Mouse (Mus musculus) forebrain, embryonic 14.5 days (tissue): Measurements from ENCODE around the gene Hdac7. TPM values are rescaled to one million over a fixed set of nuclear protein-coding genes. Genes with fewer than 3 reads are reported as not detected.

ENCODE experiments used
- ATAC-seq: fragments of 200-750 bp; cut with Nextera tagmentation; 2 replicates; pipeline ENCODE4 v1.8.0; 2017; ENCODE audit warnings: mild to moderate bottlenecking, moderate library complexity
- DNase-seq: peaks from one replicate; pipeline ENCODE4 v3.0.0-alpha.2; 2015; ENCODE audit warnings: low spot score
- H3K27ac ChIP-seq: fragments of 300-500 bp; sonication (generic); 2 replicates; pipeline ENCODE4 v1.5.1; 2014; ENCODE audit warnings: low read depth, mild to moderate bottlenecking, control low read depth, low read length, moderate library complexity
- H3K27me3 ChIP-seq: fragments of 300-500 bp; sonication (generic); replicated peaks from 2 replicates; pipeline ENCODE4 v1.6.1; 2014; ENCODE audit warnings: low read length, control low read depth, mixed read lengths; ENCODE audit not compliant: control insufficient read depth, insufficient read depth
- H3K36me3 ChIP-seq: fragments of 300-500 bp; sonication (generic); 2 replicates; pipeline ENCODE4 v1.6.1; 2014; ENCODE audit warnings: low read length, control low read depth; ENCODE audit not compliant: control insufficient read depth, insufficient read depth
- H3K4me1 ChIP-seq: fragments of 300-500 bp; sonication (generic); 2 replicates; pipeline ENCODE4 v1.6.1; 2014; ENCODE audit warnings: antibody characterized with exemption, low read length, control low read depth; ENCODE audit not compliant: control insufficient read depth, insufficient read depth
- H3K4me2 ChIP-seq: fragments of 300-500 bp; sonication (generic); 2 replicates; pipeline ENCODE4 v1.6.1; 2014; ENCODE audit warnings: mild to moderate bottlenecking, control low read depth, low read length
- H3K4me3 ChIP-seq: fragments of 300-500 bp; sonication (generic); 2 replicates; pipeline ENCODE4 v1.5.1; 2014; ENCODE audit warnings: low read depth, low read length, control low read depth
- H3K9ac ChIP-seq: fragments of 300-500 bp; sonication (generic); 2 replicates; pipeline ENCODE4 v1.6.1; 2014; ENCODE audit warnings: mild to moderate bottlenecking, low read length, control low read depth, moderate library complexity
- H3K9me3 ChIP-seq: fragments of 300-500 bp; sonication (generic); replicated peaks from 2 replicates; pipeline ENCODE4 v1.6.1; 2016; ENCODE audit warnings: low read length, control low read depth, mixed read lengths; ENCODE audit not compliant: control insufficient read depth
- WGBS: fragments of 180-500 bp; shearing (Covaris S2); extraction: QIAGEN DNeasy Blood & Tissue Kit; methylation state at CpG from one replicate; pipeline ENCODE4 v1.1.7; 2014; 5-methylcytosine and 5-hydroxymethylcytosine counted together
- polyA plus RNA-seq: library from polyadenylated mRNA; unstranded; fragments of >200 nt; fragmentation: Nextera tagmentation; extraction: Ambion mirVana; gene quantifications from 2 replicates; pipeline ENCODE4 v1.2.1, GENCODE M21; 2014

The Hdac7 gene
- polyA plus RNA-seq, 1 experiment from 2014 or later: 19.5 TPM

- H3K4me2 ChIP-seq: no peak overlapping the region
- H3K4me1 ChIP-seq: peaks cover 8% of the 10 kb centered on the region
- 94% methylated on average over 2 of the region's 2 CpGs for WGBS
- H3K9me3 ChIP-seq: no peaks in the 10 kb centered on the region
- no peak overlapping the region for H3K4me3 ChIP-seq
- no peak for ATAC-seq
- no peaks in the 10 kb centered on the region for H3K36me3 ChIP-seq
- no peak for DNase-seq
- H3K27ac ChIP-seq: no peak overlapping the region
- H3K27me3 ChIP-seq: no peaks in the 10 kb centered on the region; the same call in 1 of the 2 replicates
- H3K9ac ChIP-seq: no peak overlapping the region
Measured at GRCm38 (mm10) chr15:97839012-97839411, 5.3 kb downstream of the Hdac7 start.

GRCm38 (mm10) chr15:97838395-97838794 lies 5.9 kb downstream of the Hdac7 start:
- Histone ChIP-seq H3K9me3 (no peaks in the 10 kb centered on the region), H3K27ac (no peak overlapping the region), H3K4me1 (peaks cover 8% of the 10 kb centered on the region), H3K27me3 (no peaks in the 10 kb centered on the region; the same call in 1 of the 2 replicates), H3K36me3 (no peaks in the 10 kb centered on the region), H3K4me2 (no peak overlapping the region), H3K9ac (no peak overlapping the region), H3K4me3 (no peak overlapping the region)
- 69% methylated on average over 4 of the region's 4 CpGs for WGBS
- DNase-seq (no peak), ATAC-seq (no peak)

GRCm38 (mm10) chr15:97837491-97838061 lies 6.7 kb downstream of the Hdac7 start:
- Histone ChIP-seq H3K27ac (no peak overlapping the region), H3K4me1 (peaks cover 8% of the 10 kb centered on the region), H3K4me2 (no peak overlapping the region), H3K9ac (no peak overlapping the region), H3K36me3 (no peaks in the 10 kb centered on the region), H3K27me3 (no peaks in the 10 kb centered on the region; the same call in 1 of the 2 replicates), H3K4me3 (no peak overlapping the region), H3K9me3 (no peaks in the 10 kb centered on the region)
- DNase-seq: peak; percentile 40
- 15% methylated on average over 8 of the region's 8 CpGs for WGBS
- ATAC-seq: no peak; the same call in 1 of the 2 replicates

GRCm38 (mm10) chr15:97836894-97837247 lies 7.4 kb downstream of the Hdac7 start:
- Histone ChIP-seq H3K4me1 (peaks cover 11% of the 10 kb centered on the region), H3K27ac (no peak overlapping the region), H3K9me3 (no peaks in the 10 kb centered on the region), H3K4me3 (no peak overlapping the region), H3K4me2 (no peak overlapping the region), H3K9ac (no peak overlapping the region), H3K27me3 (no peaks in the 10 kb centered on the region), H3K36me3 (no peaks in the 10 kb centered on the region)
- DNase-seq (no peak), ATAC-seq (no peak)
- 66% methylated on average over 8 of the region's 8 CpGs for WGBS

- Histone ChIP-seq H3K36me3 (no peaks in the 10 kb centered on the region), H3K9ac (no peak overlapping the region), H3K27me3 (no peaks in the 10 kb centered on the region), H3K4me1 (peaks cover 11% of the 10 kb centered on the region), H3K4me2 (no peak overlapping the region), H3K27ac (no peak overlapping the region), H3K9me3 (no peaks in the 10 kb centered on the region), H3K4me3 (no peak overlapping the region)
- ATAC-seq (no peak), DNase-seq (no peak)
- 47% methylated on average over 17 of the region's 17 CpGs for WGBS
Measured at GRCm38 (mm10) chr15:97836153-97836893, 8.0 kb downstream of the Hdac7 start.

- H3K4me1 ChIP-seq: peaks cover 29% of the 10 kb centered on the region
- H3K27me3 ChIP-seq: no peaks in the 10 kb centered on the region
- no peak for DNase-seq
- H3K4me2 ChIP-seq: no peak overlapping the region
- H3K36me3 ChIP-seq: no peaks in the 10 kb centered on the region
- H3K4me3 ChIP-seq: no peak overlapping the region
- H3K9me3 ChIP-seq: no peaks in the 10 kb centered on the region
- H3K9ac ChIP-seq: no peak overlapping the region; the same call in 1 of the 2 replicates
- no peak for ATAC-seq
- no peak overlapping the region for H3K27ac ChIP-seq
- WGBS: 55% methylated on average over 9 of the region's 9 CpGs
Measured at GRCm38 (mm10) chr15:97832764-97833479, 11.4 kb downstream of the Hdac7 start.

GRCm38 (mm10) chr15:97831987-97832640 lies 12.2 kb downstream of the Hdac7 start:
- H3K9ac ChIP-seq: peak overlapping the region; percentile 98
- H3K9me3 ChIP-seq: no peaks in the 10 kb centered on the region
- no peak for ATAC-seq
- H3K36me3 ChIP-seq: no peaks in the 10 kb centered on the region
- no peak for DNase-seq
- H3K27ac ChIP-seq: peak overlapping the region; percentile 95
- peak overlapping the region; percentile 73 for H3K4me2 ChIP-seq
- H3K4me3 ChIP-seq: peak overlapping the region; percentile 78
- peaks cover 22% of the 10 kb centered on the region for H3K4me1 ChIP-seq
- 17% methylated on average over 10 of the region's 10 CpGs for WGBS
- H3K27me3 ChIP-seq: no peaks in the 10 kb centered on the region

GRCm38 (mm10) chr15:97831242-97831986 lies 12.9 kb downstream of the Hdac7 start:
- peak overlapping the region; percentile 78 for H3K4me3 ChIP-seq
- H3K9me3 ChIP-seq: no peaks in the 10 kb centered on the region
- H3K27ac ChIP-seq: peak overlapping the region; percentile 95
- peaks cover 21% of the 10 kb centered on the region for H3K4me1 ChIP-seq
- H3K4me2 ChIP-seq: peak overlapping the region; percentile 73
- no peaks in the 10 kb centered on the region for H3K36me3 ChIP-seq
- peak overlapping the region; percentile 98 for H3K9ac ChIP-seq
- DNase-seq: peak; percentile 79
- peak; percentile 84 for ATAC-seq
- under 1% methylated on average over 72 of the region's 84 CpGs for WGBS
- no peaks in the 10 kb centered on the region for H3K27me3 ChIP-seq
